Mouse (Mus musculus): ENCODE data around the gene Nek8.

The Nek8 gene

DNA sequence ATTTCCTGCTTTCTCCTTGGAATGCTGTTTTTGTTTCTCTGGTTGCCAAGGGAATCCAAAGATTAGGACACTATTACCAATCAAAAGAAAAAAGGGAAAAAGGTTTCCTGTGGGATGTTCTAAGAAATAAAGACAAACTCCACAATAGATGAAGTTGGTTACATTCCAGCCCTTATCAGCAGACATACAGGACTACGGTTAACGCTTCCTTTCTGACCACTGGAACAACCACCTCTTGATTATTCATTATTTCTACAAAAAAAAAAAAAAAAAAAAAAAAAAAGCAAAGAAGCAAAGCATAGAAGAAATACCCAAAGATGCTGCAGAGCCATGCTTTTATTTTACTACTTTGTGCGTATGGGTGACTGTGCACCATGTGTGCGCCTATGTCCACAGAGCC lies 53.7 kb downstream of the Nek8 start:
- CTCF ChIA-PET = interaction anchor here in 1 of 4 experiments (0.8 kb wide), 1 partner anchor 20 kb away, joined by 3 read pairs; no protein-coding TSS in a partner anchor

DNA sequence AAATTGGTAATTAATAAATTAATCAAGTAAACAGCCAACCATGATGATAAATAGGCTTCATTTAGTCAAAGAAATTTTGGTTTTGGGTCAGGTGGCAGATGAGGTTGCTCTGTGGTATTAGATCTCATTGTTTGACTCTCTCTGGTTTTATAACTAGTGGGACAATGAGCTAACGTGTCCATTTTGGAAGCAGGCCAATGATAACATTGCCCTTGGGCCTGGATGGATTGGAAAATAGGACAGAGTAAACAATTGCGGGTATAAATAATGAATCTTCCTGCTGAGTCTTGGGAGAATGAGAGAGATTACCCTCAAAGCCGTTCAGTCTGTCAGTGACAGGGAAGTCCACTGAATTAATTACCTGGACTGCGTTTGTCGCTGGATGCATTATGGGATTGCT lies 55.3 kb downstream of the Nek8 start:
- POLR2A ChIA-PET = interaction anchor here in 3 of 4 experiments (0.7 to 3.0 kb wide), 7 partner anchors 9 to 1951 kb away, joined by 3 to 9 read pairs (median 4); partner anchors contain the start of genes Eral1 (in 1 of the 3), Fam222b (in 1 of the 3) and Rpl23a (in 1 of the 3)

More for the DNA sequence above, 53.7 kb downstream of the Nek8 start:
- POLR2A ChIA-PET = interaction anchor here in 3 of 4 experiments (0.7 to 2.4 kb wide), 11 partner anchors 8 to 304 kb away, joined by 3 to 11 read pairs (median 4); partner anchors contain the start of gene Fam222b (in 1 of the 3)

DNA sequence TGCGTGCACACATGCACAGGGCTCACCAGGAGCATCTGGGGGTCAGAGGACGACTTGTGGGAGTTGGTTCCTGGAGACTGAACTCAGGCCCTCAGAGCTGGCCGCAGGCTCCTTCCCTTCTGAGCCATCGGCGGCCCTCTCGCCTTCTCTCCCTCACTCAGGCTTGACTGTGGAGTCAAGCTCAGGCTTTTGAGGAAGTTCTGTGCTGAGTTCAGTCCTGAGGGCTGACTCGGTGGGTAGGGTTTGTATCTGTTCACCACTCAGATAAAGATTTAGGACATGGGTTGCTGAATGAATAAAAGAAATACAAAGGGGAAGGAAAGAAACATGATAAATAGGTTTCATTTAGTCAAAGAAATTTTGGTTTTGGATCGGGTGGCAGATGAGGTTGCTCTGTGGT lies 56.6 kb downstream of the Nek8 start:
- CTCF ChIA-PET = interaction anchor here in 1 of 4 experiments (0.9 kb wide), 1 partner anchor 15 kb away, joined by 3 read pairs; no protein-coding TSS in a partner anchor
- POLR2A ChIA-PET = interaction anchor here in 3 of 4 experiments (0.5 to 3.0 kb wide), 14 partner anchors 8 to 196 kb away, joined by 3 to 10 read pairs (median 4); partner anchors contain the start of genes Eral1 (in 1 of the 3) and Rpl23a (in 1 of the 3)

More for the DNA sequence above, 55.3 kb downstream of the Nek8 start:
- CTCF ChIA-PET = no interaction called here

DNA sequence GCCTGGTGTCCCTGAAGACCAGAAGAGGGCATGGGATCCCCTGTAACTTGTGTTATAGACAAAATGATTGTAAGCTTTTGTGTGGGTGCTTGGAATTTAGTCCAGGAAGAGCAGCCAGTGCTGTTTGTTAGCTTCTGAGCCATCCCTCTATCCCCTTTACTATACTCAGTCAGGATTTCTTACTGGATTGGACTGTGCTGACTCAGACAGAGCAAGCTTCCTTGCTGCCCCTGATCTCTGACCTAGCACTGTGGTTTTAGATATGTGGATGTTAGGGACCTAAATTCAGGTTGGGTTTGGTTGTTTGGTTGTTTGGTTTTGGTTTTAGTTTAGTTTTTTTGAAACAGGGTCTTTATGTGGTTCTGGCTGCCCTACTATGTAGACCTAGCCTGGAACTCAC lies 58.0 kb downstream of the Nek8 start:
- ChIA-PET POLR2A (interaction anchor here in 2 of 4 experiments (1.0 to 3.0 kb wide), 2 partner anchors 29 to 65 kb away, joined by 3 to 9 read pairs; partner anchors contain the start of gene Rpl23a (in 1 of the 2)), CTCF (interaction anchor here in 1 of 4 experiments (0.6 kb wide), 2 partner anchors 16 to 1439 kb away, joined by 3 read pairs; partner anchors contain the start of gene Trarg1)

DNA sequence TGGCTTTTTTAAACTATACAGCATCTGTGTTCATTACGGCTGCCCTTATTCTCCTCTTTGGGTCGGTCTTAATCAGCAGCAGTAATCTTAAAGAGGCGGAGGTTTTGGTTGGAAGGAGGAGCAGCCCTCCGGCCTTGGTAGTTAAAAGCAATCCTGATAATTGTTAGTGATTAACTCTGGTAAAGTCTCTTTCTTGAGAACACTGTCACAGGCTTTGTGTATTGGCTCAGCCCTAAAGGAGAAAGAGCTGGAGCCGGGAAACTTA lies 60.4 kb downstream of the Nek8 start:
- CTCF ChIA-PET = interaction anchor here in 2 of 4 experiments (0.5 to 2.0 kb wide), 4 partner anchors 13 to 1477 kb away, joined by 3 to 13 read pairs (median 3); no protein-coding TSS in a partner anchor
- POLR2A ChIA-PET = interaction anchor here in 3 of 4 experiments (0.9 to 3.1 kb wide), 29 partner anchors 11 to 212 kb away, joined by 3 to 20 read pairs (median 6); partner anchors contain the start of genes Eral1 (in 2 of the 3), Nek8 (in 2 of the 3), Tlcd1 (in 2 of the 3) and Fam222b (in 1 of the 3)

Measured in embryonic stem cell, embryonic (primary cell).